Mouse (Mus musculus) heart, embryonic 10.5 days (tissue): Measurements from ENCODE around the gene Bmp2. TPM values are rescaled to one million over a fixed set of nuclear protein-coding genes. Genes with fewer than 3 reads are reported as not detected.

ENCODE experiments used
- DNase-seq: peaks from one replicate; pipeline ENCODE4 v3.0.0-alpha.2; 2017; ENCODE audit warnings: low spot score
- H3K27ac ChIP-seq: fragments of 300-500 bp; sonication (generic); 2 replicates; pipeline ENCODE4 v1.5.1; 2016; ENCODE audit warnings: mild to moderate bottlenecking
- H3K27me3 ChIP-seq: fragments of 300-500 bp; sonication (generic); 2 replicates; pipeline ENCODE4 v1.6.1; 2016; ENCODE audit warnings: mild to moderate bottlenecking; ENCODE audit not compliant: poor library complexity, insufficient read depth, severe bottlenecking
- H3K36me3 ChIP-seq: fragments of 300-500 bp; sonication (generic); 2 replicates; pipeline ENCODE4 v1.6.1; 2016; ENCODE audit warnings: mild to moderate bottlenecking, moderate library complexity
- H3K4me1 ChIP-seq: fragments of 300-500 bp; sonication (generic); 2 replicates; pipeline ENCODE4 v1.6.1; 2016; ENCODE audit warnings: mild to moderate bottlenecking
- H3K4me3 ChIP-seq: fragments of 300-500 bp; sonication (generic); 2 replicates; pipeline ENCODE4 v1.5.1; 2016; ENCODE audit warnings: mild to moderate bottlenecking, moderate library complexity
- H3K9me3 ChIP-seq: fragments of 300-500 bp; sonication (generic); 2 replicates; pipeline ENCODE4 v1.6.1; 2016; ENCODE audit warnings: mild to moderate bottlenecking, moderate library complexity
- WGBS: fragments of 180-500 bp; shearing (Covaris S2); methylation state at CpG from one replicate; pipeline ENCODE4 v1.1.7; 2016; 5-methylcytosine and 5-hydroxymethylcytosine counted together
- polyA plus RNA-seq: library from polyadenylated mRNA; unstranded; fragments of >200 nt; fragmentation: Nextera tagmentation; extraction: Ambion mirVana; gene quantifications from 2 replicates; pipeline ENCODE4 v1.2.1, GENCODE M21; 2016

The Bmp2 gene
- 23.5 and 24.5 TPM in 2 replicates for polyA plus RNA-seq

DNA sequence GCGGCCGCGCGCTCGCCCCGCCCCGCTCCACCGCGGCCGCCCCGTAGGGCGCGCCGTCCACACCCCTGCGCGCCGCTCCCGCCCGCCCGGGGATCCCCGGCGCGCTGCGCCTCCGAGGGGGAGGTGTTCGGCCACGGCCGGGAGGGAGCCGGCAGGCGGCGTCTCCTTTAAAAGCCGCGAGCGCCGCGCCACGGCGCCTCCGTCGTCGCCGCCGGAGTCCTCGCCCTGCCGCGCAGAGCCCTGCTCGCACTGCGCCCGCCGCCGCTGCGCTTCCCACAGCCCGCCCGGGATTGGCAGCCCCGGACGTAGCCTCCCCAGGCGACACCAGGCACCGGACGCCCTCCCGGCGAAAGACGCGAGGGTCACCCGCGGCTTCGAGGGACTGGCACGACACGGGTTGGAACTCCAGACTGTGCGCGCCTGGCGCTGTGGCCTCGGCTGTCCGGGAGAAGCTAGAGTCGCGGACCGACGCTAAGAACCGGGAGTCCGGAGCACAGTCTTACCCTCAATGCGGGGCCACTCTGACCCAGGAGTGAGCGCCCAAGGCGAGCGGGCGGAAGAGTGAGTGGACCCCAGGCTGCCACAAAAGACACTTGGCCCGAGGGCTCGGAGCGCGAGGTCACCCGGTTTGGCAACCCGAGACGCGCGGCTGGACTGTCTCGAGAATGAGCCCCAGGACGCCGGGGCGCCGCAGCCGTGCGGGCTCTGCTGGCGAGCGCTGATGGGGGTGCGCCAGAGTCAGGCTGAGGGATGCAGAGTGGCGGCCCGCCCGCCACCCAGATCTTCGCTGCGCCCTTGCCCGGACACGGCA, at the start of gene Bmp2:
Gene Bmp2, plus strand, starts transcription at position 129 of the 811 bp plus-strand sequence.
- H3K36me3 ChIP-seq = no peaks in the 10 kb centered on the region
- no peaks in the 10 kb centered on the region for H3K9me3 ChIP-seq
- H3K27me3 ChIP-seq = peaks cover 54% of the 10 kb centered on the region
- peaks cover 17% of the 10 kb centered on the region for H3K4me1 ChIP-seq
- H3K27ac ChIP-seq = peak within 1 kb of the TSS; percentile 84
- peak; percentile 80 for DNase-seq
- WGBS = under 1% methylated on average over 98 of the region's 110 CpGs
- peak within 1 kb of the TSS; percentile 66 for H3K4me3 ChIP-seq

DNA sequence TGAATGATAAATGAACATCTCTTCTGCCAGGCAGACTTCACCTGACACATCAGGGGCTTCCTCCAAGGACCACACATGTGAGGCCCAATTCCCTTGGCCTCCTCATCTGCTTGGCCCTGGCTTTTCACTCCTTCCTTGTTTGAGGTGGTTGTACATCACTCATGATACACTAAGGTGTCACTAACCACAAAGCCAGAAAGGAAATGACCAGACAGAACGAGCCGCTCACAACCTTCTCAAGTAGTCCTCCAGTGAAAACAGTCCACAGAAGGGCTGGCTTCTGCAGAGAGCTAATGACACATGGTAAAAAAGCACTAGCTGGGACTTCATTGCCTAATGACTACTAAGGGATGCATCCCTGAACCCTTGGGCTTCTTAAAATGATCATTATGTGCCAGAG, 46.3 kb upstream of the Bmp2 start:
- no peak overlapping the region for H3K27ac ChIP-seq
- H3K9me3 ChIP-seq = no peaks in the 10 kb centered on the region
- 90% methylated on average over 2 of the region's 2 CpGs for WGBS
- no peaks in the 10 kb centered on the region for H3K36me3 ChIP-seq
- no peaks in the 10 kb centered on the region for H3K27me3 ChIP-seq
- peaks cover 5% of the 10 kb centered on the region; the same call in 1 of the 2 replicates for H3K4me1 ChIP-seq
- DNase-seq = no peak
- no peak overlapping the region for H3K4me3 ChIP-seq

DNA sequence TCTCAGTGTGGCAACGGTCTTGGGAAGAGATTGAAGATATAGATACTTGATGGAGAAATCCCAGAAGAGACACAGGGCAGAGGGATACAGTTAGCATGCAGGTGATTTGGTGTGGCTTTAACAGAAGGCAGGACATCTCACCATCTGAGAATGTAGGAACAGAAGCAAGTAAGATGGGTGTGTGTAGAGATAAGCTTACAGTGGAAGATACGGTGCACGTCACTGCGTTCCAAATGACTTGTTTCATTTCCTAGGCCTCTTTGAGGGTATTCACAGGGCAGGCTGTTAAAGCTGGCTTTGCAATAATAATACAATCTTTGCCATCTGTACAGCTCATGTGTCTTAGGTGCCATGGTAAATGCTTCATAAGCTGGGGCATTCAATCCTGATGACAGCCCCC, 44.9 kb upstream of the Bmp2 start:
- peaks cover 10% of the 10 kb centered on the region; the same call in 1 of the 2 replicates for H3K4me1 ChIP-seq
- no peaks in the 10 kb centered on the region for H3K36me3 ChIP-seq
- no peak overlapping the region for H3K27ac ChIP-seq
- H3K4me3 ChIP-seq = no peak overlapping the region
- no peaks in the 10 kb centered on the region for H3K27me3 ChIP-seq
- H3K9me3 ChIP-seq = no peaks in the 10 kb centered on the region
- no peak for DNase-seq
- WGBS = 69% methylated on average over 4 of the region's 4 CpGs

DNA sequence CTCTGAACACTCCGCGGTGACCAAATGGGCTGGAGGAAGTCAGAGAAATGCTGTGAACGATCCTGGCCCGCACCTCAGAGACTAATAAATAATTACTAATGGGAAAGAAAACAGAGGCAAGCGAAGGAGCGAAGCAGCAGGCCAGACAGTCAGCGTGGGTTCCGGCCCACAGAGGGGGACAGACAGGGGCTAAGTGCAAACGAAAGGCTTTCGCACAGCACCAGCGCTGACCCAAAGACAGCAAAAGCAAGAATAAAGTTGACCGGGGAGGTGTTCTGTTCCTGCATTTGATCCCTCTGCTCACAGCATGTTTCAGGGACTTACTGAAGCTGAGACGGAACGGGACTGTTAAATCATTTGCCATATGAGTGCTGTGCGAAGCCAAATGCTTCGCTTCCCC, 42.8 kb upstream of the Bmp2 start:
- WGBS = 84% methylated on average over 16 of the region's 16 CpGs
- no peak overlapping the region for H3K27ac ChIP-seq

DNA sequence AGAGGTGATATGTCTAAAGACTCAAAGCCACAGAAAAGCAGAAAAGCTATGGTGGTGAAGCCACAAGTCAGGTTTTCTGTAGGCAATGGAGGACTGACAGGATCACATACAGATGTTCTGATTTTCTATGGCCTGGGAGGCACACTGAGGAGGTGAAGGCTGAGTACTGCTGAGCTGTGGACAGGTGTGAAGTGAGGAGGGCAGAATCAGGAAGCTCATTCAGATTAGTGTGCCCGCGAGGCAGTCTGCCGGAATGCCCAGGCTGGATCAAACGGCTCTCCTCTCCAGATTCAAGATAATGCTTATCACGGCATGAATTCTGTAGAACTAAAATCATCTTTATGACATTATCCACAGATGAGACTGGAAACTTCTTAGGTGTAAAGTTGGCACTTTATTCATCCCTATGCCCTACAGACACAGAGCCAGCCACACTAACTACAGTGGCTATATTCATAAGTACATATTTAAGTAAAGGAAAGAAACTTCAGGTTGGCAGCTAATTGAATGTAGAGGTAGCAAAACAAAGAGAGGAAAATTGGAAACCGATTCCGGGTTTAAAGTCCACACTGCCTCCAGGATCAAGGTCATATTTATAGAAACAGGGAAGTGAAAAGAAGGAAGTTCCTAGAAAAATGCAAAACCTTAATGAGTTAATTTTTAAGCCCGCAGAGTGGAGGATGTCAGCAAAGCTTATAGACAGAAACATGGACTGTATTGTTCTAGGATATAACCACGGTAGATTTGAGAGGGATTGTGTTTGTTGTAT, 40.8 kb upstream of the Bmp2 start:
- Histone ChIP-seq H3K4me3 (no peak overlapping the region), H3K4me1 (peaks cover 10% of the 10 kb centered on the region; the same call in 1 of the 2 replicates), H3K9me3 (no peaks in the 10 kb centered on the region), H3K27ac (no peak overlapping the region), H3K27me3 (no peaks in the 10 kb centered on the region), H3K36me3 (no peaks in the 10 kb centered on the region)
- no peak for DNase-seq
- 44% methylated on average over 9 of the region's 9 CpGs for WGBS

More for the DNA sequence above, 42.8 kb upstream of the Bmp2 start:
- peaks cover 10% of the 10 kb centered on the region; the same call in 1 of the 2 replicates for H3K4me1 ChIP-seq
- no peaks in the 10 kb centered on the region for H3K9me3 ChIP-seq
- H3K36me3 ChIP-seq = no peaks in the 10 kb centered on the region
- no peak for DNase-seq
- H3K27me3 ChIP-seq = no peaks in the 10 kb centered on the region
- no peak overlapping the region for H3K4me3 ChIP-seq

DNA sequence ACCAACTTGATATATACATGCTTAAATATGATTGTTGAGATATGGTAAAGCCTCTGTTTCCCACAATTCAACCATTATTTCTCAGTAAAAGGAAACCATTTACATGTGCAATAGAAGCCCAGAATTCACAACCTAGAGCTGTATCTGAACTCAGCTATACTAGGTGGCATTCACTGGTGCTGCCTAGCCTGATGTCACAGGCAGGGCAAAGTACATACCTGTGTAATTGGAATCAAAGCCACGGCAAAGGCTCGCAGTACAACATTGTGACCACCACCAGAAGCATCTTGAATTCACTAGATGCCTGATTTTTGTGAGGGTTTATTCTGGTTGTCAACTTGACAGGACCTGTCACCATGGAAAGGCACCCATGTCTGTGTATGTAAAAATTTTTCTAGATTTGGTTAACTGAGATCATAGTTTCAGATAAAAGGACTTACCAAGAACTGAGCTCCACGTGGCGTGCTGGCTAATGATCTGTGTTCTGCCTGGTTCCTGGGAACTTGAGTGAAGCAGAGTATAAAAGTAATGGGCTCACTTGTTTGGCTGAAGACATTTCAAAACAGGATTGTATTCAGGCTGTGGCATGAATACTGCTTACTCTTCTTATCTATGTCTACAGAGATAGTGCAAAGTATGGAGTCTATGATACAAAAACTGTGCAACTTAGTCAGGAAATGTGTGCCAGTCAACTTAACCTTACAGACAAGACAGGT, 35.5 kb upstream of the Bmp2 start:
- Histone ChIP-seq H3K9me3 (no peaks in the 10 kb centered on the region), H3K36me3 (no peaks in the 10 kb centered on the region), H3K4me1 (no peaks in the 10 kb centered on the region), H3K27me3 (no peaks in the 10 kb centered on the region), H3K27ac (no peak overlapping the region), H3K4me3 (no peak overlapping the region)
- DNase-seq = no peak
- 86% methylated on average over 4 of the region's 4 CpGs for WGBS

DNA sequence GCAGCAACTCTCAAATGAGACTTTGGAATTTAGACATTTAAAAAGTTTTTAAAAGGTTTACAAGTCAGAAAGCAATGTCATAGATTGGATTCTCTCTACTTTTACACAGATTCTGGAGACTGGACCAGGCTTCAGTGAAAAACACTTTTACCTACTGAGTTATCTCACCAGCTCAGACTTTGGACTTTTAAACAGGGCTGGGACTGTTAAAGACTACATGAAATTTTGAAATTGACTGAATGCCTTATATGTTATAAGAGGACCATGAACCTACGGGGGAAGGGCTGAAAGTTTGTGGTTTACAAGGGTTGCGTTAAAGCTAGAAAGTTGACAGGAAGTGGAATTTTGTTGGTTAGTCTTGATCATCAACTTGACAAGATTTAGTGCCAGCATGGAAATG, 34.1 kb upstream of the Bmp2 start:
- Histone ChIP-seq H3K27me3 (no peaks in the 10 kb centered on the region), H3K9me3 (no peaks in the 10 kb centered on the region), H3K4me1 (no peaks in the 10 kb centered on the region), H3K4me3 (no peak overlapping the region), H3K27ac (no peak overlapping the region), H3K36me3 (no peaks in the 10 kb centered on the region)
- DNase-seq = no peak
- WGBS = 85% methylated on average over 2 of the region's 2 CpGs

DNA sequence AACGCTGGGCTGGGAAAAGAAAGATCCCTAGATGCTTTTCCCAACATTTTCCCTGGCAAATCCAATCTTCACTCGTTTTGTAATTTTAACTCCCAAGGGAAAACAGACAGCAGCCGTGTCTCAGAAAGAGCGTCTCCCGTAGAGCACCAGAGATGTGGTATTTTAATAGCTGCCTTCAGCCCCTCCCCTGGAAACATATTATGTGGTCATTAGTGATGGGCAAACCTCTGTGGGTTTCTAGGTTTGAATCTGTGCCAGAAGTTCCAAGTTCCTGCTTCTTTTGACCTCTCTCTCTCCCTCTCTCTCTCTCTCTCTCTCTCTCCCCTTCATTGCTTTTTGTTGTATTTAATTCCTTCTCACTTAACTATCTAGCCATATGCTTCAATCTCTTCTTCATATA, 30.8 kb upstream of the Bmp2 start:
- Histone ChIP-seq H3K27ac (no peak overlapping the region), H3K27me3 (no peaks in the 10 kb centered on the region), H3K4me3 (no peak overlapping the region), H3K9me3 (no peaks in the 10 kb centered on the region), H3K4me1 (peaks cover 9% of the 10 kb centered on the region), H3K36me3 (no peaks in the 10 kb centered on the region)
- DNase-seq = no peak
- 78% methylated on average over 5 of the region's 5 CpGs for WGBS

DNA sequence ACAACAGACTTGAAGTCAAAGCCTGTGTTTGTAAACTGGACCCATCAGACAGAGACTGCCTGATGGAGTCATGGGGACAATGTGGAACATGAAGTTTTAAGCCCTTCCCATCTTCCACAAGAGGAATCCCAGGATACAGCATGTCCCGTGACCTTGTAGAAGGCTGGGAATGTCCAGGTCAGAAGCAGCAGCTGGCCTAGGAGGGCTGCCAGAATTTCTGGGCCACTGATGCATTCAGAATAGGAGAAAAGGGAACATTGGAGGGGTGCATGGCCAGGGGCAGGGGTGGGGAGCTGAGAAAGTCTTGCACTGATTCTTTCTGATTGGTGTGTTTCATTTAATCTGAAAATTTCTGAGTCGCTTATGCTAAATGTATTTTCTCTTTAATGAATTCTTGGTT, 29.8 kb upstream of the Bmp2 start:
- no peaks in the 10 kb centered on the region for H3K9me3 ChIP-seq
- no peaks in the 10 kb centered on the region for H3K36me3 ChIP-seq
- no peak overlapping the region for H3K27ac ChIP-seq
- whole genome bisulfite sequencing = 82% methylated on average over 2 of the region's 2 CpGs
- DNase-seq = no peak
- no peaks in the 10 kb centered on the region for H3K27me3 ChIP-seq
- no peak overlapping the region for H3K4me3 ChIP-seq
- H3K4me1 ChIP-seq = peaks cover 9% of the 10 kb centered on the region

DNA sequence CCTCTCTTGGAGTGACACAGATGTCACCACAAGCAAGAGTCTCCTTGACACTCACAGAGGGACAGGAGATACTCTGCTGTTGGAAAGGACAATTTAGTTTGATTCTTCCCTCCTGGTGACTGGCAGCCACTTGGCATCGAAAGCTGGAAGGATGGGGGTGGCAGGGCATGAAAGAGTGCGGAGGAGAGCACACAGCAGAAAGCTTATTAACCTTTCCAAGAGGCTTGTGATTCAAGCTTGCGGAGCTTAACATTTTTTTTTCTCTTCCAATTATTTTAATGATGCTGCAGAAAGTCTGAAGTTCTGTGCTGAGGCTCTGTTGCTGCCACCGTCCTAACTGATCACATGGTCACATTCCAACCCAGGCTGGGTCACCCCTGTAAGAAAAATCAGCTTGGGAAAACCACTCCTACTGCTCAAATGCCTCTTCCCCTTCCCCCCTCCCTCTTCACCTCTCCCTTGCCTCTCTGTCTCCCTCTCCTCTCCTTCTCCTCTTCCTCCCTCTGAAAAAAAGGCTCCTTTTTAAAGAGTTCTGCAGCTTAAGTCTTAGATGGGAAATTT, 26.3 kb upstream of the Bmp2 start:
- WGBS = 58% methylated on average over 4 of the region's 4 CpGs
- peaks cover 9% of the 10 kb centered on the region for H3K4me1 ChIP-seq
- H3K9me3 ChIP-seq = no peaks in the 10 kb centered on the region
- H3K4me3 ChIP-seq = no peak overlapping the region
- no peaks in the 10 kb centered on the region for H3K27me3 ChIP-seq
- DNase-seq = no peak
- H3K36me3 ChIP-seq = no peaks in the 10 kb centered on the region
- peak overlapping the region; percentile 38; the same call in 1 of the 2 replicates for H3K27ac ChIP-seq

DNA sequence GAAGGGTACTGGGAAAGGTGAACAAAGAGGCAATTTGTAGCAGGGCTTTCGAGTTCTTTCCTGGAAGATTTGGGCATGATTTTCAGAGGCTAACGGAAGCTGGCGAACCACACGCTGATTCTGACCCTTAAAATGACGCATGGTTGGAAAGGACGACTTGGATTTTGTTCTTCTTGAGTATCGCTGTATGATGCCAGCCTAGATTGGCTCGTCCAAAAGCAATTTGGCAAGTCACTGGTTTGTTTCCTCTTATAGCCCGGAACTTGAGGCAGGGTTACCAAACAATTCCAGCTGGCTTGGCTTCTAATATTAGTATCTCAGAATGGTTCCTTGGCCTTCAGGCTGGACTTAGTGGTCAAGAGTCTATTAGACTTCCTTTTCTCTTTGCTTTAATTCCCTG, 22.6 kb upstream of the Bmp2 start:
- H3K27ac ChIP-seq = no peak overlapping the region
- H3K36me3 ChIP-seq = no peaks in the 10 kb centered on the region
- H3K4me1 ChIP-seq = peaks cover 9% of the 10 kb centered on the region
- no peaks in the 10 kb centered on the region for H3K9me3 ChIP-seq
- no peak for DNase-seq
- no peaks in the 10 kb centered on the region for H3K27me3 ChIP-seq
- H3K4me3 ChIP-seq = no peak overlapping the region
- WGBS = 92% methylated on average over 9 of the region's 9 CpGs

DNA sequence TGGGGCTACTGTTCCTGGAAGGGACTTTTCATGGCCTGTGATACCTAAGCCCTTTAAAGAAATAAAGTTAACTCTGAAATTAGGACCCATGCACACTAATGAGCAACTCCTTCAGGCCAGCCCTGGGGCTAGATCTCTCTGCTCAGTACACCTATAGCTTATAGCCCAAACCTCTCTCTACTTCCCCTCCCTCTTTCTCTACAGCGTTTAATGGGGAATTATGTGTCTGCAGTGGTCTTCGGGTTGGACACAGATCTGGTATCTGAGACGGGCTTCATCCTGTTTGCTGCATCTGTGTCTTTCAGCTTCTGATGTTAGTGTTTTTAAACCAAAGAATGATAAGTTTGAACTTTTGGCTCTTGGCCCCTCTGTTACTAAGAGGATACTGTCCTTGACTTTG, 18.9 kb upstream of the Bmp2 start:
- Histone ChIP-seq H3K27me3 (no peaks in the 10 kb centered on the region), H3K27ac (no peak overlapping the region), H3K4me3 (no peak overlapping the region), H3K9me3 (no peaks in the 10 kb centered on the region), H3K36me3 (no peaks in the 10 kb centered on the region), H3K4me1 (no peaks in the 10 kb centered on the region)
- 55% methylated on average over 3 of the region's 3 CpGs for WGBS
- no peak for DNase-seq
